Mouse (Mus musculus) left cerebral cortex, postnatal 25 days (tissue): ENCODE data around the gene Pex13. TPM values are rescaled to one million over a fixed set of nuclear protein-coding genes. Genes with fewer than 3 reads are reported as not detected.
"Not testable (repeated sequence)": the region's sequence is repeated elsewhere in the genome, so short reads cannot be mapped to it uniquely, and the experiment has no call there.

Source experiments
- DNase-seq, 2 experiments: peaks; one replicate each; pipeline ENCODE4 v3.0.0; 2022; ENCODE audit warnings: low spot score in 2 of 2, mixed read lengths in 1 of 2
- intact Hi-C: fragments of 180-260 bp; cut with DNase I; formaldehyde crosslinking; loops from one replicate; pipeline ENCODE4 v1.15.1; 2025
- total RNA-seq, 2 experiments: library from RNA; stranded (reverse); gene quantifications; 2 replicates each; pipeline ENCODE4 v1.2.3; 2021

Gene Pex13
- total RNA-seq, 2 experiments from 2014 or later = 25.9 to 26.5 TPM

DNA sequence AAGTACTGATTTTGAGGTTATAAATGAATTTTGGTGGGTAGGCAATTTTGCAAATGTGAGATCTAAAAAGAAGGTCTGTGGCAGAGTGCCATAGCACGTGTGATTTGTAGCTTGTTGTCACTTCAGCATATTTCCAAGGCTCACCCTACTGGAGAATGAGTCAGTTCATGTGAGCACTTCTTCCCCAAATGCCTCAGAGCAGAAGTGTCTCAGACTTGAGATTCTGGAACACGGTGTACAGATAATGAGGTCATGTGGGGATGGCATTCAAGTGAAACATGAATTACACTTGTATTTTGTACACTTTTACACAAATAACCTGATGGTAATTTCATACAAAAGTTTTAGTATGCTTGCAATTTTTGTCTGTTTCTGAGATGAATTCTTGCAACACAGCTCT lies 8.0 kb downstream of the Pex13 start:
- intact Hi-C loops = no loop called here
- peak in 1 of 2 experiments; percentile 39 for DNase-seq

DNA sequence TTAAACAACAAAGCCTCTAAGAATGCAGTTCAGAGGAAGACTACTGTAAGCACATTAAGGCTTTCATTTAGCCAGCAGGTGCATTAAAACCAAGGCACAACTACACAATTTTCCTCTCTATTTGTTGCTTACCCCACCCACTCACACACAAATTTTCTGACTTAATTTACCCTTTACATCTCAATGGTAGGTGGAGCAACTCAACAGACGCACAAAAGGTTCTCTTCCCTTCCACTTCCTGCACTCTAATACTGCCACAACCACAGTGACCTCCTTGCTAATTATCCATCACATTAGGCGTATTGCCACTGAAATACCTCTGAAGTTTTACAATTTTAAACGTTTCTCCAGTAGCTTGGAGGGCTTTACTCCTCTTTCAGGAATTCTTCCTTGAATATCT lies 12.1 kb downstream of the Pex13 start:
- intact Hi-C loops = no loop called here
- DNase-seq = no peak

DNA sequence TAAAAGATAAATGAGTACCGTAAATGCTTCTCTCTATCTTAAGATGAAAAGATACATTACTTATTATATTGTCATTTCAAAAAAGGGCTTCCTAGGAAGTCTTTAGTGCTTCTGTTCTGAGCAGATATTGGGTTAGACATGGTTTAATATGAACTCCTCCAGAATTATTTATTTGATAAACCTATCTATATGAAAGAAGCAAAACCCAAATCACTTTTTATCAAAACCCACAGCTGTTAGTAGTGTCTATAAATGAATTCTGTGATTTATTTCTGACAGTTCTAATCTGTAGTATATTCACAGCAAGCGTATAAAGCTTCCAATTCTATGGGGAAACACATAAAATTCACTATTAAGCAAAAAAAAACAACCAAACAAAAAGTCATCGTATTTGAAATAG lies 17.9 kb downstream of the Pex13 start:
- DNase-seq = no peak
- intact Hi-C loops = no loop called here

DNA sequence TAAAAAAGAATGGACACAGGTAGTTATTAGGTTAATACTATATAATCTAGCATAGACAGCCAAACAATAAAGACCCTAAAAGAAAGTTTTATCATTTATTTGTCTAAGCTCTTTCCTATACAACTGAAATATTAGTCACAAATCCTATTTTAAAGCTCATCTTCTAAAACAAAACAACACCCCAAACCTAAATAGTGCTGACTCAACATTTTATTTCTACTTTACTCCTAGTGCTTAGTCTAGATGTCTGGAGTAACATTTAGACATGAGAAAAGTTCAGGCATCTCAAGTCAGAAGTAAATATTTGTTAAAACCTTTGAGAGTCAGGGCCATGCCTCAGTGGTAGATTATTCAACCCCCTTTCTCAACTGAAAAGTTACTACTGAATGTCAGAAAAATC lies 18.3 kb downstream of the Pex13 start:
- intact Hi-C loops = no loop called here
- DNase-seq = no peak

- intact Hi-C loops = no loop called here
- DNase-seq = no peak
These were observed 31.2 kb downstream of the Pex13 start for GRCm38 (mm10) chr11:23634573-23634972.

GRCm38 (mm10) chr11:23633879-23634215 lies 31.9 kb downstream of the Pex13 start:
- no peak for DNase-seq
- intact Hi-C loops = loop anchor here (2.0 kb wide), 1 partner anchor 31 kb away; the partner anchor contains the start of genes Pex13 and Pus10

DNA sequence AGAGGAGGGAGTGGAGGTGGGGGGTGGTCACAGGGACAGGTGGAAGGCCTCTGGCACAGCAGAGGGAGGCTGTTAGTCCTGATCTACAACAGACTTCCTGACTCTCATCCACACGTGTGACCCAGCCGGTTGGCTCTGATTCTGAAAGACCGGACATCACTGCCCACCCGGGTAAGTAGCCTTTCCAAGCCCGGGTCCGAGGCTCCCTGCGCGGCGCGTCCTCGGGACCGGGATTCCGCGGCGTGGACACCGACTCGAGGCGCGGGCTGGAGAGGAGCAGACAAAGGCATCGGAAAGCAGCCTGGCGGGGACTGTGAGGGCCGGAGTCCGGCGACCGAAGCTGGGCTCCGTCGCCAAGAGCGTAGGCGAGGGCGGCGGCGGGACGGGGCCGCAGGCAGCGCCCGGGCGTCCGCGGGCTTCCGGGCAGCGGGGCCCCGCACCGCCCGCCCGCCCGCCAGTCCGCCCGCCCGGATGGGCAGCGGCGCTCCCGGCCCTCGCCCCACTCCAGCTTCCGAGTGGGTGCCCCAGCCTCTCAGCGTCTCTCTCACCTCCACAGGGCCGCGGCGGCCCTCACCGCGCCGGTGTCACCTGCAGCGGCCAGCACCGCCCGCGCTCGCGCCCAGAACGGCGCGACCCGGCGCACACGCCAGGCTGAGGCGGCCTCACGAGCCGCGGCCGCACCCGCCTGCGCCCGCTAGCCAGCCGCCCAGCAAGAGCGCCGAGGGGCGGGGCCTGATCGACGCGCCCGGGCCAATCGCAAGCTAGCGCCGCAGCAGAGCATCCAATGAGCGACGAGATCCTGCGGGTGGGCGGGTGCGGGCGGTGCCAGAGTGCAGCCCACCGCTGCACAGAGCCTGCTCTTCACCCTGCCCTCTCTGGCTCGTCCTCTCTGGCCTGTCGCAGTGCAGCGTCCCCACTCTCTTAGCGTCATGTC lies 32.5 kb downstream of the Pex13 start, which contains the start of gene 0610010F05Rik:
Gene 0610010F05Rik, minus strand, starts transcription at position 695 of the 934 bp plus-strand sequence.
- DNase-seq = peak; percentile 82 to 85
- intact Hi-C loops = loop anchor here (2.0 kb wide), 1 partner anchor 32 kb away; the partner anchor contains the start of genes Pex13 and Pus10

DNA sequence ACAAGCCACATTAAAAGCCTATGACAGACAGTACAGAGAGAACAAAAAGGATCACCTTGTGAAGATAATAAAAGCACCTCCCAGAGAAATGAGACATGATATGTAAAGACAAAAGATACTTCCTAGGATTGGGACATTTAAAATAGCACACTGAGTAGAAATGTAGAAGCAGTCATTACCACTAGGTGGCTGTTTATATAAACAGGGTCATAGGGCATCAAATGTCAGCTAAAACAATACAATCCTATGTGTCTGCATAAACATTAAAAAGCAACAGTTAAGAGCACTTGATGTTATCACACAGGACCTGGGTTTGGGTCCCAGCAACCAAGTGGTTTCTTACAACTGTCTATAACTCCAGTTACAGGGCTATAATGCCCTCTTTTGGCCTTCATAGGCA lies 35.1 kb downstream of the Pex13 start:
- intact Hi-C loops = no loop called here
- no peak for DNase-seq

DNA sequence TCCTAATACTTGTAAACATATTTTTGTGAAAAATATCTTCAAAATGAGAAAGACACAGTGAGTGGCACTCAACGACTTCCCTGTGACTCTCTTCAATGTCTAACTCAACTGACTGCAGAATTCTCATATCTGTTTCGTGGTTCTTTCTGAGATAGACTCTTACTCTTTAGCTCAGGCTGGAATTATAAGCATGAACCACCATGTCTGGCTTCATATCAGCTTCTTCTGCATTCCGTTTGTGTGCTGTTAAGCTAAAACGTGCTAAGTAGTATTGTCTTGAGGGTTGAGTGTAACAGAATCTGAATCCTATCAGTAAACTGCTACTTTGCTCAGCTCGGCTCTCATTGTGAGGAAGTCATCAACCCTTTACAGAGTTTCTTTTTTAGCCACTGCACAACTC lies 46.8 kb downstream of the Pex13 start:
- intact Hi-C loops = no loop called here
- DNase-seq = no peak

DNA sequence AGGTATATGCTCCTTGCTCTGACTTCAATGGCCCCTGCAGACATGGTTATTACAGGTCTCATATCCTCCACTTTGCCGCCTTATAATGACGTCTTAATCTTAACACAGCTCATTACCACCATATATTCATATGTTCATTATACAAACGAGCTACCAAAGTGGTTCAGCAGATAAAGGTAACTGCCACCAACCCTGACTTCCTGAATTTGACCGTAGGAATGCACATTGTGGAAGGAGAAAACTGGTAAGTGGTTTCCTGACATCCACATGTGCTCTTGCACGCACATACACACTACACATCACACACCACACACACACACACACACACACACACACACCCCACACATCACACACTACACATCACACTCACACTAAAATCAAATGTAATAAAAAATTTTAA lies 51.2 kb downstream of the Pex13 start:
- no peak for DNase-seq
- intact Hi-C loops = no loop called here

- intact Hi-C loops, DNase-seq: not testable (repeated sequence)
These were observed 58.5 kb downstream of the Pex13 start for GRCm38 (mm10) chr11:23607291-23607690.

Other genes with a start within 250 kb of the Pex13 start
- gene Ahsa2, start 167.9 kb downstream of the Pex13 start, total RNA-seq = 10 to 100 TPM; 38.3 to 47.9 TPM
- not detected for gene 1700093K21Rik, start 144.8 kb downstream of the Pex13 start, total RNA-seq
- 10 to 100 TPM; 37.9 to 40.3 TPM for gene 0610010F05Rik, start 32.3 kb downstream of the Pex13 start, total RNA-seq
- gene Pus10, start 285 bp downstream of the Pex13 start, total RNA-seq = 10 to 100 TPM; 16.0 to 19.6 TPM
- gene Rel, start 105.0 kb upstream of the Pex13 start, total RNA-seq = 1 to 10 TPM; 3.5 to 3.8 TPM
- 10 to 100 TPM; 19.9 to 21.6 TPM for gene Papolg, start 229.3 kb upstream of the Pex13 start, total RNA-seq